Mouse (Mus musculus) G1E (cell line): ENCODE data around the gene Procr.
"Not testable (repeated sequence)": the region's sequence is repeated elsewhere in the genome, so short reads cannot be mapped to it uniquely, and the experiment has no call there.

Source experiments
- CTCF ChIP-seq: IDR thresholded peaks from 2 replicates; pipeline ENCODE4 v1.5.1; 2012; ENCODE audit warnings: low read depth, low read length, inconsistent platforms, mixed read lengths
- GATA1 ChIP-seq: IDR thresholded peaks from 2 replicates; pipeline ENCODE4 v1.6.1; 2012; ENCODE audit warnings: borderline replicate concordance, low read length, inconsistent platforms, mixed read lengths
- POLR2AphosphoS5 ChIP-seq: IDR thresholded peaks from 2 replicates; pipeline ENCODE4 v1.6.1; 2012; ENCODE audit warnings: low read depth, low read length, inconsistent platforms; ENCODE audit not compliant: insufficient replicate concordance
- TAL1 ChIP-seq: conservative IDR thresholded peaks from 2 replicates; pipeline ENCODE4 v1.6.1; 2012; ENCODE audit warnings: low read depth, low read length, inconsistent platforms, mixed read lengths

- TF ChIP-seq CTCF, GATA1, POLR2AphosphoS5, TAL1: not testable (repeated sequence)
Observed at GRCm38 (mm10) chr2:155735766-155736165, 15.2 kb upstream of the Procr start, which contains the start of gene Gm17581.
